In the genomic region with DNA sequence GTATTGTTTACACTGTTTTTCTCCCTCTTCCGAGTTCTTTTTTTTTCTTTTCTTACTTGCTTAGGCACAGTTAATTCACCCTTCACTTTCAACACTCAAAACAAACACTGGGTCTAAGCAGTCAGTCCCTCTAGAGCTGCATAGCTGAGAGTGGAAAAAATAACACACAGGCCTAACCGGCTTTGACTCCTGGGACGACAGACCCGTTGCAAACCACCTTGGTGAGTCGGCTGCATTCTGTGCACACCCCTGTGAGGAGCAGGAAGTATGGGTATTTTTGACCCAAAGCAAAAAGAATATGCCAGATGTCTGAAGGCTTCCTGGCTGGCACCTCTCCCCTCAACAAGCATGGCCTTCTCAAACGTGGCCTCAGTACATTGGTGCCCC, we compare ENCODE assay signal across 8 mouse cellular contexts.
DNase-seq lines count a peak whose midpoint lies in the region; ATAC-seq and TF ChIP-seq lines count a peak whose summit lies in the region.

No protein-coding gene starts in this region.

- no peak for ATAC-seq in hindbrain, embryonic 13.5 days (ENCODE audit: low FRiP score)
- ATAC-seq in midbrain, embryonic 16.5 days = no peak

- no peak for TF ChIP-seq CTCF in gastrocnemius, adult 2 months (IDR thresholded peaks at IDR 0.05)
- TF ChIP-seq CTCF in cerebellum, adult 2 months (IDR thresholded peaks at IDR 0.05; ENCODE audit: borderline replicate concordance, insufficient read depth, low read depth, low read length) = no peak

- peak overlapping the region; percentile 81 for H3K27ac ChIP-seq in gastrocnemius, adult 2 months
- peak overlapping the region; percentile 74 for H3K27ac ChIP-seq in hindbrain, embryonic 13.5 days
- H3K27ac ChIP-seq in midbrain, embryonic 16.5 days (ENCODE audit: low read length) = peak overlapping the region; percentile 53; the same call in 1 of the 2 replicates
- H3K27ac ChIP-seq in cerebellum, adult 2 months (ENCODE audit: insufficient read depth, low read length) = no peak overlapping the region

- no peak for DNase-seq in gastrocnemius, adult 2 months
- DNase-seq in gastrocnemius, adult 18-20 months (ENCODE audit: low spot score) = no peak
- DNase-seq in NIH3T3 (ENCODE audit: low read depth) = peak; percentile 62
- no peak for DNase-seq in left cerebral cortex, adult 18-20 months (ENCODE audit: low spot score in 2 of 2)
- DNase-seq in cerebellum, adult 2 months = no peak
- DNase-seq in left cerebral cortex, postnatal 36 days (ENCODE audit: low spot score in 2 of 2) = no peak

- no peaks in the 10 kb centered on the region for H3K9me3 ChIP-seq in hindbrain, embryonic 13.5 days
- H3K9me3 ChIP-seq in midbrain, embryonic 16.5 days (replicated peaks; ENCODE audit: control insufficient read depth, low read length, poor library complexity, severe bottlenecking) = no peaks in the 10 kb centered on the region

- no peaks in the 10 kb centered on the region for H3K36me3 ChIP-seq in hindbrain, embryonic 13.5 days
- H3K36me3 ChIP-seq in midbrain, embryonic 16.5 days (ENCODE audit: control insufficient read depth, insufficient read depth, low read length) = no peaks in the 10 kb centered on the region

- 28% methylated on average over 6 of the region's 6 CpGs for WGBS in hindbrain, embryonic 13.5 days
- 4% methylated on average over 6 of the region's 6 CpGs for WGBS in midbrain, embryonic 16.5 days
- WGBS in cerebellum, adult 2 months = 47% methylated on average over 6 of the region's 6 CpGs

- no peak overlapping the region for H3K4me2 ChIP-seq in hindbrain, embryonic 13.5 days
- no peak overlapping the region for H3K4me2 ChIP-seq in midbrain, embryonic 16.5 days (ENCODE audit: low read length)

- peaks cover 13% of the 10 kb centered on the region for H3K4me1 ChIP-seq in hindbrain, embryonic 13.5 days (replicated peaks)
- H3K4me1 ChIP-seq in midbrain, embryonic 16.5 days (ENCODE audit: control insufficient read depth, insufficient read depth, low read length) = peaks cover 12% of the 10 kb centered on the region
- peaks cover 5% of the 10 kb centered on the region; the same call in 1 of the 2 replicates for H3K4me1 ChIP-seq in cerebellum, adult 2 months (ENCODE audit: control insufficient read depth, insufficient read depth, low read length)

- TF ChIP-seq POLR2A in cerebellum, adult 2 months (IDR thresholded peaks at IDR 0.05; ENCODE audit: borderline replicate concordance, insufficient read depth, low read length) = no peak

- no peaks in the 10 kb centered on the region for H3K27me3 ChIP-seq in hindbrain, embryonic 13.5 days
- H3K27me3 ChIP-seq in midbrain, embryonic 16.5 days (ENCODE audit: control insufficient read depth, insufficient read depth, low read depth, low read length) = no peaks in the 10 kb centered on the region
- H3K27me3 ChIP-seq in cerebellum, adult 2 months (ENCODE audit: control insufficient read depth, insufficient read depth, low read length) = no peaks in the 10 kb centered on the region

- H3K9ac ChIP-seq in hindbrain, embryonic 13.5 days = no peak overlapping the region
- H3K9ac ChIP-seq in midbrain, embryonic 16.5 days (ENCODE audit: low read depth, low read length) = no peak overlapping the region

- intact Hi-C loops in gastrocnemius, adult 2 months (cut with DNase I) = no loop called here
- intact Hi-C loops in left cerebral cortex, postnatal 36 days (cut with DNase I) = no loop called here

- no peak overlapping the region for H3K4me3 ChIP-seq in gastrocnemius, adult 2 months
- no peak overlapping the region for H3K4me3 ChIP-seq in hindbrain, embryonic 13.5 days
- no peak overlapping the region for H3K4me3 ChIP-seq in midbrain, embryonic 16.5 days (ENCODE audit: low read depth, low read length)
- no peak overlapping the region for H3K4me3 ChIP-seq in cerebellum, adult 2 months (replicated peaks; ENCODE audit: insufficient read depth, low read depth, low read length)
